Mouse (Mus musculus) right cerebral cortex, postnatal 36 days (tissue): ENCODE measurements at regions not wholly inside any gene's neighbourhood (a gene's known extent, or its start where the extent isn't known, plus 50 kb on each side); places are given as distances from the start of the nearest gene placed in this dataset.

Experiments used
- DNase-seq, 2 experiments: peaks; one replicate each; pipeline ENCODE4 v3.0.0; 2022; ENCODE audit warnings: low spot score in 2 of 2, mixed read lengths in 1 of 2

- no peak for DNase-seq
Measured at GRCm38 (mm10) chr3:35360515-35360914, 393.4 kb upstream of the Atp11b start.

- DNase-seq = no peak
Measured at GRCm38 (mm10) chr3:35361086-35361485, 392.8 kb upstream of the Atp11b start.

GRCm38 (mm10) chr3:35365431-35365830 lies 388.5 kb upstream of the Atp11b start:
- DNase-seq = no peak

GRCm38 (mm10) chr3:35372276-35372675 lies 381.6 kb upstream of the Atp11b start:
- no peak for DNase-seq

- DNase-seq = no peak
Measured at GRCm38 (mm10) chr3:35387386-35387785, 366.5 kb upstream of the Atp11b start.

GRCm38 (mm10) chr3:35392657-35393056 lies 361.2 kb upstream of the Atp11b start:
- no peak for DNase-seq

- no peak for DNase-seq
Measured at GRCm38 (mm10) chr3:35400213-35400612, 353.7 kb upstream of the Atp11b start.

GRCm38 (mm10) chr3:35402666-35403065 lies 351.2 kb upstream of the Atp11b start:
- no peak for DNase-seq

GRCm38 (mm10) chr3:35403952-35404351 lies 350.0 kb upstream of the Atp11b start:
- no peak for DNase-seq

GRCm38 (mm10) chr3:35404492-35405390 lies 349.2 kb upstream of the Atp11b start:
- no peak for DNase-seq

GRCm38 (mm10) chr3:35405621-35406079 lies 348.3 kb upstream of the Atp11b start:
- DNase-seq = peak in 1 of 2 experiments; percentile 16

- no peak for DNase-seq
Measured at GRCm38 (mm10) chr3:35437687-35438086, 316.2 kb upstream of the Atp11b start.

- no peak for DNase-seq
Measured at GRCm38 (mm10) chr3:35462858-35463257, 291.0 kb upstream of the Atp11b start.

GRCm38 (mm10) chr3:35464212-35464911 lies 289.5 kb upstream of the Atp11b start:
- no peak for DNase-seq

- DNase-seq = no peak
Measured at GRCm38 (mm10) chr3:35465956-35466355, 287.9 kb upstream of the Atp11b start.

- DNase-seq = no peak
Measured at GRCm38 (mm10) chr3:35473351-35473750, 280.6 kb upstream of the Atp11b start.

GRCm38 (mm10) chr3:35474361-35474760 lies 279.5 kb upstream of the Atp11b start:
- DNase-seq = no peak

- DNase-seq = no peak
Measured at GRCm38 (mm10) chr3:35475326-35475725, 278.6 kb upstream of the Atp11b start.

GRCm38 (mm10) chr3:35480714-35481695 lies 272.9 kb upstream of the Atp11b start:
- DNase-seq = no peak

GRCm38 (mm10) chr3:35481841-35482240 lies 272.1 kb upstream of the Atp11b start:
- DNase-seq = no peak

- DNase-seq = peak; percentile 47 to 54
Measured at GRCm38 (mm10) chr3:35482296-35482695, 271.6 kb upstream of the Atp11b start.

- no peak for DNase-seq
Measured at GRCm38 (mm10) chr3:35482759-35483158, 271.1 kb upstream of the Atp11b start.
